Mouse (Mus musculus): ENCODE measurements around the gene 4933425L06Rik. TPM values are rescaled to one million over a fixed set of nuclear protein-coding genes. Genes with fewer than 3 reads are reported as not detected.

4933425L06Rik gene
- total and polyA plus RNA-seq, 3 experiments = 0.10 to 0.30 TPM; not detected in 1

DNA sequence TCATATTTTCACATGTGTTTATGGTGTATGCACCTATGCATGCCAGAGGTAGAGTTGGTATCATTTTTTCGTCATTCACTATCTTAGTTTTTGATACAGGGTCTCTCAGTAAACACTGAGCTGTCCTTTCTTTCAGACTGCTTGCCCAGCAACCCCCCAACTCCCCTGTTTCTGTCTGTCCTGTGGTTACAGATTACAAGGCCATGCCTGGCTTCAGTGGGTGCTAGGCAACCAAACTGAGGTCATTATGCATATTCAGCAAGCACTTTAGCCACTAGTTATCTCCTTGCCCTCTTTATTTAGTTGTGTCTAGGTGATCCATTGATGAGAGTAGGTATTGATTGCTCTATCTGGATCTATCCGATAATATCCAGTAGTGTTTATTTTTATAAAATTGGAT is 14.4 kb downstream of the 4933425L06Rik start:
- Histone ChIP-seq H3K79me2 (replicated peaks; ENCODE audit: control insufficient read depth, extremely low read depth, insufficient read depth, poor library complexity, severe bottlenecking) (no peaks in the 10 kb centered on the region), H3K27ac (ENCODE audit: insufficient read depth, low read depth) (no peak overlapping the region), H3K9me3 (replicated peaks; ENCODE audit: low read length) (no peaks in the 10 kb centered on the region), H3K36me3 (replicated peaks in 1 of 2; ENCODE audit: control insufficient read depth in 1 of 2, insufficient read depth in 1 of 2, low read length in 1 of 2) (no peaks in the 10 kb centered on the region), H3K4me2 (ENCODE audit: insufficient read depth, low read depth, poor library complexity, severe bottlenecking) (no peak overlapping the region), H3K27me3 (replicated peaks) (no peaks in the 10 kb centered on the region), H3K9ac (ENCODE audit: insufficient read depth, low read depth) (no peak overlapping the region), H3K4me1 (ENCODE audit: control insufficient read depth in 1 of 2, insufficient read depth in 2 of 2) (no peaks in the 10 kb centered on the region), H3K4me3 (replicated peaks in 1 of 3; ENCODE audit: low read depth in 2 of 3, low read length in 2 of 3, poor library complexity in 1 of 3) (no peak overlapping the region)
- no peak for DNase-seq (ENCODE audit: extremely low read depth)
- TF ChIP-seq ETS1 (conservative IDR thresholded peaks at IDR 0.05; ENCODE audit: low read depth, low read length) (no peak), MXI1 (IDR thresholded peaks at IDR 0.05; ENCODE audit: low read depth, low read length) (no peak), MYC (IDR thresholded peaks at IDR 0.05; ENCODE audit: low read depth, low read length) (no peak), KAT2A (IDR thresholded peaks at IDR 0.05; ENCODE audit: insufficient replicate concordance, low read length) (no peak), ZC3H11A (IDR thresholded peaks at IDR 0.05; ENCODE audit: low read depth, low read length) (no peak), ELF1 (IDR thresholded peaks at IDR 0.05; ENCODE audit: low read depth, low read length) (no peak), JUND (conservative IDR thresholded peaks at IDR 0.05; ENCODE audit: low read depth, low read length) (no peak), UBTF (IDR thresholded peaks at IDR 0.05; ENCODE audit: low read depth, low read length) (no peak), MAFK (IDR thresholded peaks at IDR 0.05; ENCODE audit: insufficient replicate concordance, low read length) (no peak), MAX (IDR thresholded peaks at IDR 0.05; ENCODE audit: low read length) (no peak), TBP (conservative IDR thresholded peaks at IDR 0.05; ENCODE audit: low read depth, low read length) (no peak), SMC3 (IDR thresholded peaks at IDR 0.05; ENCODE audit: low read depth, low read length) (no peak), CHD1 (IDR thresholded peaks at IDR 0.05; ENCODE audit: low read depth, low read length) (no peak), HCFC1 (IDR thresholded peaks at IDR 0.05; ENCODE audit: low read depth, low read length) (no peak), ZNF384 (IDR thresholded peaks at IDR 0.05; ENCODE audit: low read depth, low read length) (no peak), EP300 (IDR thresholded peaks at IDR 0.05; ENCODE audit: low read length) (no peak), BHLHE40 (IDR thresholded peaks at IDR 0.05; ENCODE audit: low read depth, low read length) (no peak), NRF1 (IDR thresholded peaks at IDR 0.05; ENCODE audit: low read depth, low read length) (no peak), JUN (IDR thresholded peaks at IDR 0.05; ENCODE audit: insufficient read depth, low read depth, low read length) (no peak), CHD2 (IDR thresholded peaks at IDR 0.05; ENCODE audit: low read length) (no peak)
- dilution Hi-C loops (cut with MboI; ENCODE audit: extremely low pct_ligation_motif_present, extremely low pct_unique_long_range_greater_than_20kb, low sequenced_read_pairs) = no loop called here
- in situ Hi-C loops (cut with MboI; ENCODE audit: low pct_ligation_motif_present, low pct_unique_long_range_greater_than_20kb, low sequenced_read_pairs) = no loop called here

DNA sequence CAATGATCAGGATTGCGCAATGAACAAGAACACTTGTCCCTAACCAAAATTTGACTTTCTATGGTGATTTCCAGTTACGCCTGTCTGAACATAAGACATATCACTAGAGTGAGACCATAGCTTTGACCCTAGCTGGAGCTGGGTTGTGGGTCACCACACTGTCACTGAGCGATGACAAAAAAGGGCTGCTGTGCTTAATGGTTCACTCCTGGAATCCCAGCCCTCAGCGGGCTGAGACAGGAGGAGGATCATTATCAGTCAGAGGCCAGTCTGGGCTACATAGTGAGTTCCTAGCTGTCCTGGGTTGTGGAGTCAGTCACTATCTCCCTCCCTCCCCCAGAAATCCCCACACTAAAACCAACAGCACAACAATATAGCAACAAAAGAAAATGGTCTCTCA is 18.8 kb downstream of the 4933425L06Rik start:
- dilution Hi-C loops (cut with MboI; ENCODE audit: extremely low pct_ligation_motif_present, extremely low pct_unique_long_range_greater_than_20kb, low sequenced_read_pairs) (no loop called here), in situ Hi-C loops (cut with MboI; ENCODE audit: low pct_ligation_motif_present, low pct_unique_long_range_greater_than_20kb, low sequenced_read_pairs) (no loop called here)
- H3K36me3 ChIP-seq (replicated peaks in 1 of 2; ENCODE audit: control insufficient read depth in 1 of 2, insufficient read depth in 1 of 2, low read length in 1 of 2) = no peaks in the 10 kb centered on the region
- no peak overlapping the region for H3K4me2 ChIP-seq (ENCODE audit: insufficient read depth, low read depth, poor library complexity, severe bottlenecking)
- H3K4me1 ChIP-seq (ENCODE audit: control insufficient read depth in 1 of 2, insufficient read depth in 2 of 2) = no peaks in the 10 kb centered on the region
- no peak for TF ChIP-seq JUN (IDR thresholded peaks at IDR 0.05; ENCODE audit: insufficient read depth, low read depth, low read length)
- no peak for TF ChIP-seq CHD2 (IDR thresholded peaks at IDR 0.05; ENCODE audit: low read length)
- no peak for TF ChIP-seq TCF12 (IDR thresholded peaks at IDR 0.05; ENCODE audit: low read depth, low read length)
- no peak for TF ChIP-seq POLR2A (IDR thresholded peaks at IDR 0.05; ENCODE audit: low read depth, low read length)
- no peak overlapping the region for H3K4me3 ChIP-seq (replicated peaks in 1 of 3; ENCODE audit: low read depth in 2 of 3, low read length in 2 of 3, poor library complexity in 1 of 3)
- H3K9me3 ChIP-seq (replicated peaks; ENCODE audit: low read length) = no peaks in the 10 kb centered on the region
- no peaks in the 10 kb centered on the region for H3K27me3 ChIP-seq (replicated peaks)
- DNase-seq (ENCODE audit: extremely low read depth) = no peak
- no peaks in the 10 kb centered on the region for H3K79me2 ChIP-seq (replicated peaks; ENCODE audit: control insufficient read depth, extremely low read depth, insufficient read depth, poor library complexity, severe bottlenecking)
- H3K9ac ChIP-seq (ENCODE audit: insufficient read depth, low read depth) = no peak overlapping the region
- no peak overlapping the region for H3K27ac ChIP-seq (ENCODE audit: insufficient read depth, low read depth)

Measured in CH12.LX (cell line).